Mouse (Mus musculus) stomach, embryonic 14.5 days (tissue): ENCODE data around the gene Dhcr24. TPM values are rescaled to one million over a fixed set of nuclear protein-coding genes. Genes with fewer than 3 reads are reported as not detected.
A peak's percentile ranks its signal among the peaks of the same experiment; 100 is the strongest.

Experiments
- ATAC-seq: fragments of 200-750 bp; cut with Nextera tagmentation; 2 replicates; pipeline ENCODE4 v1.8.0; 2017; ENCODE audit warnings: low read depth, moderate TSS enrichment; ENCODE audit not compliant: insufficient number of reproducible peaks, insufficient read depth, low FRiP score
- H3K27ac ChIP-seq: fragments of 300-500 bp; sonication (generic); 2 replicates; pipeline ENCODE4 v1.5.1; 2014; ENCODE audit warnings: mild to moderate bottlenecking, low read length, moderate library complexity, mixed read lengths
- H3K27me3 ChIP-seq: fragments of 300-500 bp; sonication (generic); 2 replicates; pipeline ENCODE4 v1.6.1; 2014; ENCODE audit warnings: low read length, control low read depth, mixed read lengths; ENCODE audit not compliant: control insufficient read depth, insufficient read depth
- H3K36me3 ChIP-seq: fragments of 300-500 bp; sonication (generic); 2 replicates; pipeline ENCODE4 v1.6.1; 2014; ENCODE audit warnings: mild to moderate bottlenecking, control low read depth, low read length, moderate library complexity, mixed read lengths; ENCODE audit not compliant: control insufficient read depth, insufficient read depth
- H3K4me1 ChIP-seq: fragments of 300-500 bp; sonication (generic); 2 replicates; pipeline ENCODE4 v1.6.1; 2014; ENCODE audit warnings: low read length, control low read depth, mixed read lengths; ENCODE audit not compliant: control insufficient read depth, insufficient read depth
- H3K4me2 ChIP-seq: fragments of 300-500 bp; sonication (generic); replicated peaks from 2 replicates; pipeline ENCODE4 v1.6.1; 2014; ENCODE audit warnings: low read depth, low read length, control low read depth
- H3K4me3 ChIP-seq: fragments of 300-500 bp; sonication (generic); 2 replicates; pipeline ENCODE4 v1.5.1; 2014; ENCODE audit warnings: low read depth, low read length, control low read depth
- H3K9ac ChIP-seq: fragments of 300-500 bp; sonication (generic); replicated peaks from 2 replicates; pipeline ENCODE4 v1.6.1; 2014; ENCODE audit warnings: low read depth, mild to moderate bottlenecking, control low read depth, low read length, moderate library complexity, mixed read lengths
- H3K9me3 ChIP-seq: fragments of 300-500 bp; sonication (generic); 2 replicates; pipeline ENCODE4 v1.6.1; 2016; ENCODE audit warnings: low read depth, low read length, control low read depth; ENCODE audit not compliant: control insufficient read depth
- WGBS: fragments of 180-500 bp; shearing (Covaris S2); extraction: QIAGEN DNeasy Blood & Tissue Kit; methylation state at CpG from one replicate; pipeline ENCODE4 v1.1.7; 2014; 5-methylcytosine and 5-hydroxymethylcytosine counted together
- polyA plus RNA-seq: library from polyadenylated mRNA; unstranded; fragments of >200 nt; fragmentation: Nextera tagmentation; extraction: Ambion mirVana; gene quantifications from 2 replicates; pipeline ENCODE4 v1.2.1, GENCODE M21; 2014

Dhcr24 gene
- polyA plus RNA-seq, 1 experiment from 2014 or later, result 29.8 TPM

- 48% methylated on average over 8 of the region's 8 CpGs for WGBS
- Histone ChIP-seq H3K27ac (no peak overlapping the region), H3K36me3 (no peaks in the 10 kb centered on the region), H3K27me3 (no peaks in the 10 kb centered on the region), H3K9ac (no peak overlapping the region), H3K4me3 (no peak overlapping the region), H3K4me2 (no peak overlapping the region), H3K9me3 (no peaks in the 10 kb centered on the region), H3K4me1 (no peaks in the 10 kb centered on the region)
- ATAC-seq, result no peak
Measured at GRCm38 (mm10) chr4:106550516-106551166, 10.2 kb upstream of the Dhcr24 start.

GRCm38 (mm10) chr4:106557262-106557661 lies 3.6 kb upstream of the Dhcr24 start:
- no peak for ATAC-seq
- H3K9me3 ChIP-seq, result no peaks in the 10 kb centered on the region
- no peak overlapping the region for H3K9ac ChIP-seq
- H3K27me3 ChIP-seq, result no peaks in the 10 kb centered on the region
- H3K4me2 ChIP-seq, result no peak overlapping the region
- H3K36me3 ChIP-seq, result no peaks in the 10 kb centered on the region
- peaks cover 9% of the 10 kb centered on the region; the same call in 1 of the 2 replicates for H3K4me1 ChIP-seq
- H3K4me3 ChIP-seq, result no peak overlapping the region
- H3K27ac ChIP-seq, result no peak overlapping the region
- 50% methylated on average over 5 of the region's 5 CpGs for WGBS

GRCm38 (mm10) chr4:106557978-106558377 lies 2.9 kb upstream of the Dhcr24 start:
- H3K9ac ChIP-seq, result no peak overlapping the region
- H3K4me2 ChIP-seq, result no peak overlapping the region
- ATAC-seq, result no peak
- no peaks in the 10 kb centered on the region for H3K36me3 ChIP-seq
- no peak overlapping the region for H3K4me3 ChIP-seq
- H3K27ac ChIP-seq, result no peak overlapping the region
- H3K4me1 ChIP-seq, result peaks cover 17% of the 10 kb centered on the region
- no peaks in the 10 kb centered on the region for H3K9me3 ChIP-seq
- no peaks in the 10 kb centered on the region for H3K27me3 ChIP-seq
- no CpG with 5 or more reads among the region's 1 CpGs for WGBS

- H3K27ac ChIP-seq, result peak overlapping the region; percentile 72; the same call in 1 of the 2 replicates
- H3K4me1 ChIP-seq, result peaks cover 29% of the 10 kb centered on the region
- H3K27me3 ChIP-seq, result no peaks in the 10 kb centered on the region
- peaks cover 5% of the 10 kb centered on the region; the same call in 1 of the 2 replicates for H3K36me3 ChIP-seq
- no peak for ATAC-seq
- peak overlapping the region; percentile 94 for H3K4me2 ChIP-seq
- H3K4me3 ChIP-seq, result peak overlapping the region; percentile 90; the same call in 1 of the 2 replicates
- no peak overlapping the region for H3K9ac ChIP-seq
- 25% methylated on average over 13 of the region's 13 CpGs for WGBS
- no peaks in the 10 kb centered on the region for H3K9me3 ChIP-seq
Measured at GRCm38 (mm10) chr4:106559343-106560212, 1.3 kb upstream of the Dhcr24 start.

GRCm38 (mm10) chr4:106560213-106560845 lies 509 bp upstream of the Dhcr24 start:
- Histone ChIP-seq H3K4me1 (peaks cover 29% of the 10 kb centered on the region), H3K4me3 (peak overlapping the region; percentile 90), H3K4me2 (peak overlapping the region; percentile 94), H3K9ac (no peak overlapping the region; the same call in 1 of the 2 replicates), H3K27me3 (no peaks in the 10 kb centered on the region), H3K27ac (peak overlapping the region; percentile 72; the same call in 1 of the 2 replicates), H3K36me3 (peaks cover 13% of the 10 kb centered on the region), H3K9me3 (no peaks in the 10 kb centered on the region)
- ATAC-seq, result peak; percentile 60; the same call in 1 of the 2 replicates
- WGBS, result 3% methylated on average over 20 of the region's 20 CpGs

- H3K4me2 ChIP-seq, result peak overlapping the region; percentile 94
- H3K4me3 ChIP-seq, result peak overlapping the region; percentile 90
- ATAC-seq, result no peak
- peaks cover 29% of the 10 kb centered on the region for H3K4me1 ChIP-seq
- peak overlapping the region; percentile 71 for H3K9ac ChIP-seq
- H3K27me3 ChIP-seq, result no peaks in the 10 kb centered on the region
- no peaks in the 10 kb centered on the region for H3K9me3 ChIP-seq
- H3K27ac ChIP-seq, result no peak overlapping the region
- peaks cover 24% of the 10 kb centered on the region for H3K36me3 ChIP-seq
- 6% methylated on average over 6 of the region's 6 CpGs for WGBS
Measured at GRCm38 (mm10) chr4:106562006-106562405, 1.2 kb downstream of the Dhcr24 start.

- WGBS, result 35% methylated on average over 9 of the region's 9 CpGs
- Histone ChIP-seq H3K9ac (0 out of 2 replicates have a peak overlapping the region, but pooled peaks have one; percentile 7), H3K4me2 (peak overlapping the region; percentile 94), H3K36me3 (peaks cover 27% of the 10 kb centered on the region), H3K27ac (no peak overlapping the region), H3K9me3 (no peaks in the 10 kb centered on the region), H3K4me3 (peak overlapping the region; percentile 90), H3K4me1 (peaks cover 29% of the 10 kb centered on the region), H3K27me3 (no peaks in the 10 kb centered on the region)
- ATAC-seq, result no peak
Measured at GRCm38 (mm10) chr4:106562837-106563790, 2.3 kb downstream of the Dhcr24 start.
